ENCODE assay signal across 1 mouse cellular context in the genomic region with DNA sequence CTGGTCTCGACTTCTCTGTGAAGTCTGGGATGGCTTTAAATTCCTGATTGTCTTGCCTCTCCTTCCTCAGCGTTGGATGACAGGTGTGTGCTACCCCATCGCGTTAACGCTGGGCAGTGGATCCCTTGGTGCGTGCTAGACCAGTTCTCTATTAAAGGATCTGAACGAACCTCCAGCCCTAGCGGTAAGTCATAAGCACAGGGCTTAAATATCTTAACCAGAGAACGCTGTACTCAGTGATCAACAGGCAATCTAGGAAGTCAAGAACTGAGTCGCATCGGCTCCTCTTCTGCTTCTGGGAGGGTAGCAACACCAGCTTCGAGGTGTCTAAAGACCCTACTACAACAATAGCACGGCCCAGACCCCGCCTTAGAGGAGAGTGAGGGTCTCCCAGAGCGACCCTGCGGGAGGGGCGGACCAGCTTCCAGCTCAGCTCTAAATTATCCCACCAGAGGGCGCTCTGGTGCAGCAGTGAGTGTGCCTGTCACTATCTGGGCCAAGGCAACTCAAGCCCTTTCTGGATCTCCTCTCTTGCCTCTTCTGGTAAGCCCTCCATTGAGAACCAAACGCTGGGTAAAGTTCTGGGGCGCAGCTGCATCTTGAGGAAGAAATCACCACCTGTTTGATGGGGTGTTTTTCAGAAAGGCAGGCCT.
TF ChIP-seq lines count a peak whose summit lies in the region.

No protein-coding gene starts in this region.

TF ChIP-seq in MEL, 35 proteins besides CTCF, POLR2A, EP300 and RAD21 (continued from another document):
- TF ChIP-seq ETS1 (IDR thresholded peaks at IDR 0.05; ENCODE audit: low read depth, low read length) (peak; percentile 34; the same call in 1 of the 2 replicates), USF1 (IDR thresholded peaks at IDR 0.05; ENCODE audit: low read depth, low read length) (0 out of 2 replicates have a peak, but pooled peaks have one; percentile 24), GATA1 (IDR thresholded peaks at IDR 0.05; ENCODE audit: low read depth, low read length) (no peak), MXI1 (IDR thresholded peaks at IDR 0.05; ENCODE audit: low read depth, low read length) (peak; percentile 73; the same call in 1 of the 2 replicates), MAX (IDR thresholded peaks at IDR 0.05; ENCODE audit: low read length) (no peak), MYB (IDR thresholded peaks at IDR 0.05; ENCODE audit: low read depth, low read length) (no peak), POLR2AphosphoS5 (IDR thresholded peaks at IDR 0.05; ENCODE audit: borderline replicate concordance, low read depth, low read length) (no peak), SIN3A (IDR thresholded peaks at IDR 0.05; ENCODE audit: low read length) (peak; percentile 82), CHD1 (IDR thresholded peaks at IDR 0.05; ENCODE audit: low read depth, low read length) (no peak), ZNF384 (IDR thresholded peaks at IDR 0.05; ENCODE audit: low read depth, low read length) (peak; percentile 32; the same call in 1 of the 2 replicates), NELFE (IDR thresholded peaks at IDR 0.05; ENCODE audit: low read depth, low read length) (no peak), POLR2AphosphoS2 (IDR thresholded peaks at IDR 0.05; ENCODE audit: low read length) (no peak), SMC3 (IDR thresholded peaks at IDR 0.05; ENCODE audit: low read depth, low read length) (peak; percentile 98), NRF1 (IDR thresholded peaks at IDR 0.05; ENCODE audit: insufficient read depth, low read depth, low read length, poor library complexity, severe bottlenecking) (no peak), ZC3H11A (IDR thresholded peaks at IDR 0.05; ENCODE audit: low read depth, low read length) (peak; percentile 80)
